Mouse (Mus musculus): ENCODE data around the gene Hsf5.

The Hsf5 gene

GRCm38 (mm10) chr11:87687246-87688225, 70.6 kb downstream of the Hsf5 start:
- in situ Hi-C loops (cut with MboI), result no loop called here

GRCm38 (mm10) chr11:87688478-87689203, 71.7 kb downstream of the Hsf5 start:
- in situ Hi-C loops (cut with MboI), result no loop called here

DNA sequence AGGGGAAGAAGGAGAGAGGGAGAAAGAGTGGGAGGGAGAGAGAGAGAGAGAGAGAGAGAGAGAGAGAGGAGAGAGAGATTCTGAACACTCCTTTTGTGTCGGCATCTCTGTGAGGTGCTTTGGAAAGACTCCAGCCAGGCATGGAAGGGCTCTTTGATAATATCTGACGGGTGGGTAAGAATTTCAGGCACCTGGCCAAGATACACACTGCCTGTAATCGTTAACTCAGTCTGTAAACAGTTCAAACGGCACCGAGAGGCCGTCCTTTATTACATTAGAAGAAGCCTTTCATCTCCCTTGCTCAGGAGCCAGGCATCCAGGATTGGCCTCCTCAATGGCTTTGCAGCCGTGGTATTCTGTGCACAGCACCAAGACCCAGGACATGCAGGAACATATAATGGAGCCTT, 72.4 kb downstream of the Hsf5 start:
- in situ Hi-C loops (cut with MboI), result no loop called here

DNA sequence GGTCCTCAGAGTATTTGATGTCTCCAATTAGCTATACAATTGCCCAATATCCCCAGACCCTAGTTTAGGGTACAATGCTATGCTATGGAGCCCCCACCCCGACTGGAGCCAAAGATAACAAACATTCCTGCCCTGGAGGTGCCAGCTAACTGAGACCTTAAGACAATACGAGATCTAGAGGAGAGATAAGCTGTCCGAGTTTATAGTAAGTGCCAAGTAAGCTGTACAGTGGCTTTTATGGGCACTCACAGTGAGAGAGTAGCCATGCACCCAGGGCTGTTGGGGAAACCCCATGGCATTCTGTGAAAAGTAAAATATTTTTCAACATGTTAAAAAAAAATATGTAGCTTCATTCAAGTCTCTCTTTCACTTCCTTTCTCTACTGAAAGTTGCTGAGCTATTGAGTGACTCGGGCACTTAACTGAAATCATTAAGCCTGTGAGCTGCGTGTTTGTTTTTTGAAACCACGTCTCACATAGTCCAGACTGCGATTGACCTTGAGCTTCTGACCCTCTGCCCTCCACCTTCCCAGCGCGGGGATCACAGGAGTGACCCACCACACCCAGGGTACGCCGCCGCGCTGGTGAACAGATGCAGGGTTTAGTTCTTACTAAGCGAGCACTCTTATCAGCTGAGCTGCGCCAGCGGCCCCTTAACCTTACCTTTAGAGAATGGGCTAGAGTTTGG, 73.2 kb downstream of the Hsf5 start:
- in situ Hi-C loops (cut with MboI), result no loop called here

DNA sequence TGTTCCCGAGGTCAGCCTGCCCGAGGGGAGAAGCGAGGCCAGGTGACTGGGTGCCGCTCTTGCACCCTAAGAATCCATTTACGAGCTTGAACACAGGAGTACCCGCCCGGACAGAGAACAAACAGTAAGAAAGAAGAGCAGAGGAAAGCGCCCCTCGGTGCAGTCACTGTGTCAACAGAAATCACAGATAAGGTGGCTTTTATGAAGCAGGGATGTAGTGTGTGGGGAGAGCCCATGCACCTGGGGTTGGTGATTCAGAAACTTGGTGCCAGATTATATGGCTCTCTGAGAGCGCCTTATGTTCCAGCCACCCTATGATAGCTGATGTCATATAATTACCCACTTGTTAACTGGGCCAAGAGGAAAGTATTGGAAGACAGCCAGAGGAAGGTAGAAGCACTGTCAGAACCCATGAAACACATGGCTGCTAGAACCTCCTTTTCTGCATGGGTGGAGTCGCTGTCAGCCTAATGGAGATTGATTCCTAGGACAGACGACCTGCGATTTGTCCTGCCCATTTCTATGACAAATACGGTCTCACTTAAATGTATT, 80.2 kb downstream of the Hsf5 start:
- in situ Hi-C loops (cut with MboI), result no loop called here

GRCm38 (mm10) chr11:87698126-87698525, 81.2 kb downstream of the Hsf5 start:
- in situ Hi-C loops (cut with MboI), result no loop called here

DNA sequence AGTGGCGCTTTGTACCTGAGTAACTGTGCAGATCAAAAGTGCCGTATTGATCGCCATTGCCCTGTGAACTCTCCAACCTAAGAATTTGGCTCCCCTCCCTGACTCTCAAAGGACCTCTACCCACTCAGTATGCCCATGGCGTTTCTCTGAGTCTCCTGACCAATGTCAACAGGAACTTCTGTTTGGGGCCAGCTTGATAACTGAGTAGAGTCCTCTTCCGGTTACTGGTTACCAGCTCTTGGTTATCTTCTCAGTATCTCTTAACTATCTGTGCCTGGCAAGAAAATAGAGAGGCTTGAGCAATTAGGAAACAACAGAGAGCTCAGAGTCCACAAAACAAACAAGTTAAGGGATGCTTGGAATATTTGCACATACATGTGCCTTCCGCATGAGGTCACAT, 84.1 kb downstream of the Hsf5 start:
- in situ Hi-C loops (cut with MboI), result no loop called here

- in situ Hi-C loops (cut with MboI), result no loop called here
Measured at GRCm38 (mm10) chr11:87701877-87702620, 85.1 kb downstream of the Hsf5 start.

GRCm38 (mm10) chr11:87703654-87704053, 86.7 kb downstream of the Hsf5 start:
- in situ Hi-C loops (cut with MboI), result no loop called here

- in situ Hi-C loops (cut with MboI), result no loop called here
Measured at GRCm38 (mm10) chr11:87704289-87704688, 87.3 kb downstream of the Hsf5 start.

- in situ Hi-C loops (cut with MboI), result no loop called here
Measured at GRCm38 (mm10) chr11:87707570-87707969, 90.6 kb downstream of the Hsf5 start.

- in situ Hi-C loops (cut with MboI), result no loop called here
Measured at GRCm38 (mm10) chr11:87708979-87709378, 92.0 kb downstream of the Hsf5 start.

Data from mature B cell (primary cell).